Mouse (Mus musculus): ENCODE measurements around the gene Olfr1446. TPM values are rescaled to one million over a fixed set of nuclear protein-coding genes. Genes with fewer than 3 reads are reported as not detected.

Gene Olfr1446
- not detected for total RNA-seq (2021)

DNA sequence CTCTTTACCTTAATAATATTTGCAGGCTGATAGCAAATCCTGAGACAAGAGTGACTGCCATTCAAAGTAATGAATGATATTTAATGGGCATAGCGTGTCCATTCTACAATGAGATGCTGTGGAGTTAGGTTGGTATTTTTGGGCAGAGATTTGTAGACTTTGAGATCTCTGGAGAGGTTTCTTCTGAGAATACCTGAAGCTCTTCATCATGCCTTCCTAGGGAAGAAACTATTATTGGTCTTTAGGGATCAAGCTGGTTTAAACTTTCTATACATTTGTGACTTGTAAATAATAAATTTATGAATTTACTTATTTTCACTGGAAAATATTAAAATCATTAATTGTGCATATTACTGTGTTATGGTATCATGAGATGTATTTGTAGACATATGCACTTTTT, at the start of gene Olfr1446:
Gene Olfr1446, minus strand, starts transcription at position 101 of the 400 bp plus-strand sequence.
- no peak for DNase-seq
- intact Hi-C loops (cut with DNase I) = no loop called here

DNA sequence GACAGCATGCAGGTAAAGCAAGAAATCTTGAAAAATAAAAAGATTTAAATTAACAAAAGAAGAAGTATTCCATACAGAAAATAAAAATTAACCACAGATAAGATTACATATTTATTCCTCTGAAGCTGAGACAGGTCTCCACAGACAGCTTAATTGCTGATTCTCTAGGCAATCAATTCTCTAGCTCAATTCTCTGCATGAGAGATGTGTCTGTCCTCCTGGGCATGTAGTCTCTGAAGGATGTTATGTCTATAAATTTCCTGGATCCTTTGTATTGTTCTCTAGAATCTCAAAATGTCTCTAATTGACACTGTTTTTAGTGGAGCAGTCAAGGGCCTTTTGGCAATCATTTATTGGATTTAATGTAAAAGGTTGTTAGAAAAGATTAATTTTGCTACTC, 37.2 kb upstream of the Olfr1446 start, which contains the start of gene Olfr1449:
Gene Olfr1449, plus strand, starts transcription at position 301 of the 400 bp plus-strand sequence.
- intact Hi-C loops (cut with DNase I) = no loop called here
- DNase-seq = no peak

DNA sequence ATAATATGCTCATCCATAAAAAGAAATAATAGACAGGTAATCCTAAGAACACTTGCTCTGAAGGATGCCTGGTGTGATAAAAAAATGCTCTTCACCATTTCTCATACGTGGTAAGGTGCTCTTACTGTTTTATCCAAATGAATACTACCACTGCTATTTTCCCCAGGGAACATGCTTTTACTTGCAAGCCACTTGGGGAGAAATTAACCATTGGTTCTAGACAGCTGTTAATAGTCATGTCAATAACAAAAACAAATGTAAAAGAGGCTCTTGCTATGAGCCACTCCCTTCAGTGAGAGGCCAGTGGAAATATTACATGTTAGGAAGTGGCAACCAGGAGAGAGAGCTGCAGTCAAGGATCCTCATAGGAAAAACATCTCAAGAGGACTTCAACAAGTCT, 31.0 kb upstream of the Olfr1446 start, which contains the start of gene Olfr1448:
Gene Olfr1448, minus strand, starts transcription at position 101 of the 400 bp plus-strand sequence.
- DNase-seq = no peak
- intact Hi-C loops (cut with DNase I) = no loop called here

DNA sequence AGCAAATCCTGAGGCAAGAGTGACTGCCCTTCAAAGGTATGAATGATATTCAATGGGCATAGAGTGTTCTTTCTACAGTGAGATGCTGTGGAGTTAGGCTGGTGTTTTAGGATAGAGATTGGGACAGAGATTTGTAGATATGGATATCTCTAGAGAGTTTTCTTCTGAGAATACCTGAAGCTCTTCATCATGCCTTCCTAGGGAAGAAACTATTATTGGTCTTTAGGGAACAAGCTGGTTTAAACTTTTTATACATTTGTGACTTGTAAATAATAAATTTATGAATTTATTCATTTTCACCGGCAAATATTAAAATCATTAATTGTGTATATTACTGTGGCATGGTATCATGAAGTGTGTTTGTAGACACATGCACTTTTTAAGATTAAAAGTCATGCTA, 10.3 kb upstream of the Olfr1446 start, which contains the start of gene Olfr1447:
Gene Olfr1447, minus strand, starts transcription at position 101 of the 400 bp plus-strand sequence.
- DNase-seq = no peak
- intact Hi-C loops (cut with DNase I) = no loop called here

DNA sequence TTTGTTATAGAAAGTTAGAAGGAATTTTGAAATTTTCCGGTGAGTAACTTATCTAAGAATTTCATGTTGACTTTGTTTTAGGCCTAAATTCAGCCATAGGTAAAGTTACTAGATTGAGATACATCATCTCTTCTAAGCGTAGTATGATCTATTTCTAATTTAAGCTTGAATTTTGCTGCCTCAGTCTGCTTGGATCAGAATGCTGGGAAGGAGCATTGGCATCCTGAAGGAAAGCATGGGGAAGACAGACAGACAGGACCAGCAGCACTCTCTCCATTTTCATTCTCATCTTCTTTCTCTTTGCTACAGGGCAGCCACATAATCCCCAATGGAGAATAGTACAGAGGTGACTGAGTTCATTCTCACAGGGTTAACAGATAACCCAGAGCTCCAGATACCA, 9.8 kb downstream of the Olfr1446 start, which contains the start of gene Olfr1445:
Gene Olfr1445, plus strand, starts transcription at position 301 of the 400 bp plus-strand sequence.
- intact Hi-C loops (cut with DNase I) = no loop called here
- DNase-seq = no peak

DNA sequence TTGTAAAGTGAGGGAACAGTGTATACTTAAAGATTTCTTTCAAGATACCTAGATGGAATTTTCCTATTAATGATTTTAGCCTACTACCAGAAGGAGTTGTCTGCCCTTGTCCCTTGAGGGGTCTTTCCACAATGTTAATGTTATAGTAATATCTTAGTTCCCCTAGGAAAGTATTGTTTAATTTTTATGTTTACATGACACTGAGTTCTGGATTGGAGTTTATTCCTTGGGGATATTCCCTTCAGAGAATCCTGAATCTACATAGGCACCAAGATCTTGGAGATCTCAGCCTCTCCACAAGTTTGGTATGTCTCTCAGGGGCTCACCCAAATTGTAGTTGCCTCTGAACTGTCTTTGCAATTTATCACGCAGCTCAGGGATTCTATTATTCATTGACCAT, 36.3 kb downstream of the Olfr1446 start, which contains the start of gene Olfr1444:
Gene Olfr1444, plus strand, starts transcription at position 301 of the 400 bp plus-strand sequence.
- no peak for DNase-seq
- intact Hi-C loops (cut with DNase I) = no loop called here

DNA sequence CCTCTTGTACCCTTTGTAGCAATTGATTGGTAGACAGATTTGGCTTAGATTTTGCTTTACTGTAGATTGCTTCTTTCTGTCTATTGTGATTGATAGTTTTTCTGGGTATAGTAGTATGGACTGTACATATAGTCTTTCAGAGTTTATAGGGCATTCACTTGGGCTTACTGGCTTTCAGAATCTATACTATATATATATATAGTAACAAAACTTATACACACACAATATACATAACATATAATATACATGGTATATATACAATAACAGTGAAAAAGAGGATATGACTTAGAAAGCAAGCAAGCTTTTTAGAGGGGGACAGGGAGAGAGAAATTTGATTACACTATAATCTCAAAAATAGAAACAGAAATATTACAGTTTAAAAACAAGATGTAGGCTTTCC, 46.9 kb downstream of the Olfr1446 start, which contains the start of gene Gm5244:
Gene Gm5244, plus strand, starts transcription at position 301 of the 400 bp plus-strand sequence.
- intact Hi-C loops (cut with DNase I) = loop anchor here (1.0 kb wide), 1 partner anchor 15 kb away; no protein-coding TSS in a partner anchor
- DNase-seq = no peak

DNA sequence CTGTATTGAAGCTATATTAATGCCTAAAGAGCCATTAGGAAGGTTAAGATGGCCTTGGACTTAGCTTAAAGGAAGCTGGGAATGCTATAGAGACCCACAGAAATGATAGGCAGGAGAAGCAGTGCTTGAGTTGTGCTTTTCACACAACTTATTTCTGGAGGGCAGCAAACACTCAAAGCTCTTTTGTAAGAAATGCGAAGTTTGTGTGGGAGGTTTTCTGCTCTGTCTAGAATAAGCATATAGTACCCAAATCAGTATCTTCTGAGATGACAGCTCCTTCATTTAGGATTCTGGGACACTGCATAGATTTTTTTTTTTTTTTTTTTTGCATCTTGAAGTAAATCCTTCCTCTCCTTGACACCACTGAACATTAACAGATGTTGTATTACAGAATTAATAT, 54.8 kb downstream of the Olfr1446 start:
- DNase-seq = no peak
- intact Hi-C loops (cut with DNase I) = no loop called here

Other genes with a start within 250 kb of the Olfr1446 start
- gene Olfr1442, start 223.1 kb downstream of the Olfr1446 start, total RNA-seq (2021) = not detected
- gene Olfr1443, start 215.4 kb downstream of the Olfr1446 start, total RNA-seq (2021) = not detected
- not detected for gene Keg1, start 197.7 kb downstream of the Olfr1446 start, total RNA-seq (2021)
- gene Cntf, start 127.9 kb downstream of the Olfr1446 start, total RNA-seq (2021) = 1 to 10 TPM; 2.1 to 2.4 TPM
- 10 to 100 TPM; 60.3 to 62.7 TPM for gene Zfp91, start 97.4 kb downstream of the Olfr1446 start, total RNA-seq (2021)
- under 1 TPM; 0.40 to 0.82 TPM for gene Lpxn, start 97.3 kb downstream of the Olfr1446 start, total RNA-seq (2021)
- gene Gm5244, start 46.8 kb downstream of the Olfr1446 start, total RNA-seq (2021) = not detected
- not detected for gene Olfr1444, start 36.2 kb downstream of the Olfr1446 start, total RNA-seq (2021)
- gene Olfr1445, start 9.7 kb downstream of the Olfr1446 start, total RNA-seq (2021) = not detected
- gene Olfr1447, start 10.2 kb upstream of the Olfr1446 start, total RNA-seq (2021) = not detected
- not detected for gene Olfr1448, start 30.9 kb upstream of the Olfr1446 start, total RNA-seq (2021)
- gene Olfr1449, start 37.3 kb upstream of the Olfr1446 start, total RNA-seq (2021) = not detected
- not detected for gene Olfr1450, start 56.7 kb upstream of the Olfr1446 start, total RNA-seq (2021)
- not detected for gene Olfr1451, start 101.5 kb upstream of the Olfr1446 start, total RNA-seq (2021)
- not detected for gene Olfr1453, start 134.8 kb upstream of the Olfr1446 start, total RNA-seq (2021)
- not detected for gene Olfr1454, start 167.1 kb upstream of the Olfr1446 start, total RNA-seq (2021)
- gene Olfr1457, start 204.4 kb upstream of the Olfr1446 start, total RNA-seq (2021) = not detected
- not detected for gene Olfr1458, start 213.3 kb upstream of the Olfr1446 start, total RNA-seq (2021)

Measured in left cerebral cortex, postnatal 4 days (tissue).